Mouse (Mus musculus): Measurements from ENCODE around the gene Rbm8a. TPM values are rescaled to one million over a fixed set of nuclear protein-coding genes. Genes with fewer than 3 reads are reported as not detected.

The Rbm8a gene
- polyA plus RNA-seq, 1 experiment from 2014 or later: 167 TPM

DNA sequence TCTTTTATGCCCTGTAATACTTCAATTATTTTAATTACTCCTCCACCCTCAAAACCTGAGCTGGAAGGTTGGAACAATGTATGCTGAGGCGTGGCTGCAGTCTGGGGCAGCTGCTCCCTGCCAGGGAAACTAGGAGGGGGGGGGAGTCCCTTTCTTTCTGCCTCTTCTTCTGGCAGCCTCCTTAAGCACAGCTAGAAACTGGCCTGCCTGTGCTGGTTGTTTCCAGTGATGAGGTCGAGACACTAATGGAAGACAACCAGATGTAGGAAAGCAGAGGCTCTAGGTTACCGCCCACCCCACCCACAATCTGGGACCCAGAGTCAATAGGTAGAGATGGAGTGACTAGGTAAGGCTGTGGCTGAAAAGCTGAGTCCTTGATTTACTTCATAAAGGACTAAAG is 46.0 kb downstream of the Rbm8a start:
- ATAC-seq (ENCODE audit: insufficient number of reproducible peaks, insufficient read depth, low FRiP score, low TSS enrichment): no peak
- Histone ChIP-seq H3K36me3 (no peaks in the 10 kb centered on the region), H3K9ac (no peak overlapping the region), H3K4me1 (peaks cover 5% of the 10 kb centered on the region), H3K27ac (no peak overlapping the region), H3K27me3 (peaks cover 13% of the 10 kb centered on the region; the same call in 1 of the 2 replicates), H3K4me2 (replicated peaks) (no peak overlapping the region), H3K4me3 (no peak overlapping the region), H3K9me3 (no peaks in the 10 kb centered on the region)
- WGBS: 41% methylated on average over 3 of the region's 3 CpGs

DNA sequence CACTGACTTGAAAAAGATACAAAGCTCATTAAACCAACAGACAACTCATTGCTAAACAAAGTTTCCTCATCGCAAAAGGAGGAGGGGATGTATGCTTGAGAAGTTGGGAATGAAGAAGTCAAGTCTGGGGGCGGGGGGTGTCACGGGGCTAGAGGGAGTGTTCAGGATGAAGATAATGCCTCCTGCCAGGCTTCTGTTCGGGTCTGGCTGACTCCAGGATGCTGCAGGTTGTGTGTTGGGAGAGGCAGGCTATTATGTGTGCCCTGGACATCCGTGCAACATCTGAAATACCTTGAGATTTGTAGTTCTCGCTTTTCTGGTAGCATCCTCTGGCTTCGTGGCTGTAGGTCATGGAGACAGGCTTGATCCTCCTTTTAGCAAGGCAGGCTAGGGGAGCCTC is 48.7 kb downstream of the Rbm8a start:
- H3K9ac ChIP-seq: no peak overlapping the region
- no peak overlapping the region for H3K27ac ChIP-seq
- H3K4me2 ChIP-seq (replicated peaks): no peak overlapping the region
- 63% methylated on average over 7 of the region's 7 CpGs for WGBS
- no peak for ATAC-seq (ENCODE audit: insufficient number of reproducible peaks, insufficient read depth, low FRiP score, low TSS enrichment)
- H3K4me1 ChIP-seq: peaks cover 5% of the 10 kb centered on the region
- peaks cover 13% of the 10 kb centered on the region; the same call in 1 of the 2 replicates for H3K27me3 ChIP-seq
- H3K9me3 ChIP-seq: no peaks in the 10 kb centered on the region
- H3K4me3 ChIP-seq: no peak overlapping the region
- H3K36me3 ChIP-seq: no peaks in the 10 kb centered on the region

DNA sequence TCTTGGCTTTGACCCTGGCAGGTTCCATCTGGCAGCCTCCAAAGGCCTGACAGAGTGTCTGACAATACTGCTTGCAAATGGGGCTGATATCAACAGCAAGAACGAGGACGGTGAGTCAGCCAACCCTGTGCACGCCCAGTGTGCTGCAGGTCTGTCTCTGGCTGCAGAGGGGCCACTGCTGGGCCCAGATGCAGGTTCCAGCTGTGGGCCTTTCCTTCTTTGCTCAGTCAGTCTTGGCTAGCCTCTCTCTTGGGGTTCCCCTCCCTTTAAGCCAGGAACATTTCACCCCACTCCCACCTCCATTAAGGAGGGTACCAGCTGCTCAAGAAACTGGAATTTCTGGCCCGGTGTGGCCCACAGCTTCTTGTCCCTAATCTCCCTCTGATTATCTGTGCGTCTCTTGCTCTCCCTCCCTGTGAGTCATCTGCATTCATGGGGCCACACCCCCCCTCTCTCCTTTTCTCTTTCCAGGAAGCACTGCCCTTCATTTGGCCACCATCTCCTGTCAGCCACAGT is 49.5 kb downstream of the Rbm8a start:
- WGBS: 31% methylated on average over 5 of the region's 5 CpGs
- Histone ChIP-seq H3K4me3 (no peak overlapping the region), H3K9me3 (no peaks in the 10 kb centered on the region), H3K27ac (no peak overlapping the region), H3K27me3 (peaks cover 20% of the 10 kb centered on the region; the same call in 1 of the 2 replicates), H3K4me2 (replicated peaks) (no peak overlapping the region), H3K4me1 (peaks cover 3% of the 10 kb centered on the region), H3K36me3 (no peaks in the 10 kb centered on the region), H3K9ac (no peak overlapping the region)
- ATAC-seq (ENCODE audit: insufficient number of reproducible peaks, insufficient read depth, low FRiP score, low TSS enrichment): no peak

DNA sequence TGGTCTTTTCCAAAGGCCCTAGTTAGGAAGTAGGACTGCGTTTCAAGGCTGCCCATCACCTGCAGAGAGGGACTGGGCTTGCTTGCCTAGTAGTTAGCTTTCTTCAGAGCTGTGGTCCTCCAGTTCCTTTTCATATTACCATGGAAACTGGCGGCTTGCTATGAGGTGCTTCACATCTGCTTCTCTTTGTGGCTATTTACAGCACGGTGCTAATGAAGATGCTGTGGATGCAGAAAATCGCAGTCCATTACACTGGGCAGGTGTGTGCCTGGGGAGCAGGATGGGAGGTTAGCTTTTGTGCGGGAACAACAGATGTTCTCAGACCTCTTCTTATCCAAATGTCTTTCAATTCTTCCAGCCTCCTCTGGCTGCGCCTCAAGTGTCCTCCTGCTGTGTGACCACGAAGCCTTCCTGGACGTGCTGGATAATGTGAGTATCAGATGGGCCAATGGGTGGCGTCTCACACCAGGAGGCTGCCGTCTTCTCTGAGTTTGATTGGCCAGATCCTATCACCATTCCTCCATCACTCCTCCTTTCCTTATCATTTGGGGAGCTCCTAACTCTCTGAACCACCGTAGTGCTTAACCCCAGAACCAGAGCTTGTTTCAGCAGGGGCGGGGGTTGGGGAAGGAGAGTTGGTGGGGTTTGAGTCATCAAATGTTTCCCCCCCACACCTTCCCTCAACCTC is 50.7 kb downstream of the Rbm8a start:
- no peak overlapping the region for H3K9ac ChIP-seq
- H3K4me3 ChIP-seq: no peak overlapping the region
- H3K27me3 ChIP-seq: peaks cover 22% of the 10 kb centered on the region; the same call in 1 of the 2 replicates
- 25% methylated on average over 12 of the region's 12 CpGs for WGBS
- no peak for ATAC-seq (ENCODE audit: insufficient number of reproducible peaks, insufficient read depth, low FRiP score, low TSS enrichment)
- H3K4me1 ChIP-seq: 0 out of 2 replicates have a peak, but pooled peaks cover 3% of the 10 kb centered on the region
- no peaks in the 10 kb centered on the region for H3K36me3 ChIP-seq
- no peak overlapping the region for H3K27ac ChIP-seq
- H3K9me3 ChIP-seq: no peaks in the 10 kb centered on the region
- no peak overlapping the region for H3K4me2 ChIP-seq (replicated peaks)

Other genes starting within 250 kb of the Rbm8a start
- 0.26 TPM in 1 of 2 replicates, not detected in the other for gene BC107364, start 177.6 kb upstream of the Rbm8a start, polyA plus RNA-seq (2016; fragmentation: Nextera tagmentation; extraction: Ambion mirVana)
- gene Hfe2, start 104.8 kb upstream of the Rbm8a start, polyA plus RNA-seq (2016; fragmentation: Nextera tagmentation; extraction: Ambion mirVana): 3.2 and 4.0 TPM in 2 replicates
- gene Txnip, start 72.0 kb upstream of the Rbm8a start, polyA plus RNA-seq (2016; fragmentation: Nextera tagmentation; extraction: Ambion mirVana): 75.8 and 80.8 TPM in 2 replicates
- 2.1 and 2.4 TPM in 2 replicates for gene Gm16253, start 52.9 kb upstream of the Rbm8a start, polyA plus RNA-seq (2016; fragmentation: Nextera tagmentation; extraction: Ambion mirVana)
- 49.8 and 52.1 TPM in 2 replicates for gene Polr3gl, start 35.8 kb upstream of the Rbm8a start, polyA plus RNA-seq (2016; fragmentation: Nextera tagmentation; extraction: Ambion mirVana)
- gene Ankrd34a, start 33.3 kb upstream of the Rbm8a start, polyA plus RNA-seq (2016; fragmentation: Nextera tagmentation; extraction: Ambion mirVana): 2.1 and 2.3 TPM in 2 replicates
- 6.8 and 8.1 TPM in 2 replicates for gene Lix1l, start 28.8 kb upstream of the Rbm8a start, polyA plus RNA-seq (2016; fragmentation: Nextera tagmentation; extraction: Ambion mirVana)
- 54.6 and 55.0 TPM in 2 replicates for gene Pex11b, start 5.4 kb downstream of the Rbm8a start, polyA plus RNA-seq (2016; fragmentation: Nextera tagmentation; extraction: Ambion mirVana)
- gene Gm42957, start 5.5 kb downstream of the Rbm8a start, polyA plus RNA-seq (2016; fragmentation: Nextera tagmentation; extraction: Ambion mirVana): 0.10 and 0.13 TPM in 2 replicates
- gene Itga10, start 15.7 kb downstream of the Rbm8a start, polyA plus RNA-seq (2016; fragmentation: Nextera tagmentation; extraction: Ambion mirVana): 0.81 and 0.95 TPM in 2 replicates
- 0.92 and 1.1 TPM in 2 replicates for gene Ankrd35, start 40.2 kb downstream of the Rbm8a start, polyA plus RNA-seq (2016; fragmentation: Nextera tagmentation; extraction: Ambion mirVana)
- gene Pias3, start 66.5 kb downstream of the Rbm8a start, polyA plus RNA-seq (2016; fragmentation: Nextera tagmentation; extraction: Ambion mirVana): 77.4 and 77.5 TPM in 2 replicates
- 13.7 and 14.7 TPM in 2 replicates for gene Nudt17, start 78.6 kb downstream of the Rbm8a start, polyA plus RNA-seq (2016; fragmentation: Nextera tagmentation; extraction: Ambion mirVana)
- gene Polr3c, start 97.7 kb downstream of the Rbm8a start, polyA plus RNA-seq (2016; fragmentation: Nextera tagmentation; extraction: Ambion mirVana): 35.5 and 36.6 TPM in 2 replicates
- gene Rnf115, start 97.7 kb downstream of the Rbm8a start, polyA plus RNA-seq (2016; fragmentation: Nextera tagmentation; extraction: Ambion mirVana): 64.5 and 70.3 TPM in 2 replicates
- gene Pdzk1, start 199.4 kb downstream of the Rbm8a start, polyA plus RNA-seq (2016; fragmentation: Nextera tagmentation; extraction: Ambion mirVana): not detected in 2 replicates
- 0.10 and 0.18 TPM in 2 replicates for gene Cd160, start 199.4 kb downstream of the Rbm8a start, polyA plus RNA-seq (2016; fragmentation: Nextera tagmentation; extraction: Ambion mirVana)